Mouse (Mus musculus): ENCODE measurements around the gene Tbk1. TPM values are rescaled to one million over a fixed set of nuclear protein-coding genes. Genes with fewer than 3 reads are reported as not detected.

The Tbk1 gene
- polyA plus RNA-seq, 1 experiment from 2014 or later = 28.2 TPM

- no peak overlapping the region for H3K27ac ChIP-seq (replicated peaks)
- 13% methylated on average over 32 of the region's 32 CpGs for WGBS
- H3K27me3 ChIP-seq (replicated peaks) = no peaks in the 10 kb centered on the region
- peaks cover 7% of the 10 kb centered on the region for H3K4me1 ChIP-seq
- no peaks in the 10 kb centered on the region for H3K9me3 ChIP-seq (replicated peaks)
- peak overlapping the region; percentile 39 for H3K4me3 ChIP-seq (replicated peaks)
- H3K36me3 ChIP-seq = no peaks in the 10 kb centered on the region
- peak overlapping the region; percentile 66 for H3K4me2 ChIP-seq
- peak; percentile 68 for ATAC-seq (ENCODE audit: low FRiP score)
- peak overlapping the region; percentile 43 for H3K9ac ChIP-seq (replicated peaks)
Measured at GRCm38 (mm10) chr10:121533137-121533872, 53.3 kb downstream of the Tbk1 start.

DNA sequence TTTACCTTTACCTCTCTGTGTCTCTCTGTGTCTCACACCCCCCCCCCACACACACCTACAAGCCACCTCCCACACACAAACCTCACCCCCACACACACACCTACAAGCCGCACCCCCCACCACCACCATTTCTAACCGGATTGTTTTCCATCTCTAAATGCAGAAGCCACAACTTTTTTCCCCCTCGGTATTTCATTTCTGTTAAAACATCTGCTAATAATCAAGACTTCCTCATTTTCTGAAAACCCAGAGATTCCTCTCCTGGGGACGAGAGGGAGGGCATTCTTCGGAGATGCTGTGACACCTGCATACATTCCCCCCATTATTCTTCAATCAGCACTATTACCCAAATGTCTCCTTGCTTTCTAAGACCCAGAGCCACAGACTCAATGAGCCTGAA is 55.0 kb downstream of the Tbk1 start:
- no peaks in the 10 kb centered on the region for H3K36me3 ChIP-seq
- peaks cover 7% of the 10 kb centered on the region for H3K4me1 ChIP-seq
- no peak for ATAC-seq (ENCODE audit: low FRiP score)
- H3K4me3 ChIP-seq (replicated peaks) = no peak overlapping the region
- no peak overlapping the region for H3K27ac ChIP-seq (replicated peaks)
- WGBS = 85% methylated on average over 5 of the region's 5 CpGs
- no peaks in the 10 kb centered on the region for H3K27me3 ChIP-seq (replicated peaks)
- H3K4me2 ChIP-seq = no peak overlapping the region
- H3K9ac ChIP-seq (replicated peaks) = no peak overlapping the region
- H3K9me3 ChIP-seq (replicated peaks) = no peaks in the 10 kb centered on the region

GRCm38 (mm10) chr10:121530365-121531003 is 56.1 kb downstream of the Tbk1 start:
- Histone ChIP-seq H3K4me3 (replicated peaks) (no peak overlapping the region), H3K4me2 (no peak overlapping the region), H3K27ac (replicated peaks) (no peak overlapping the region), H3K9ac (replicated peaks) (no peak overlapping the region), H3K27me3 (replicated peaks) (no peaks in the 10 kb centered on the region), H3K36me3 (no peaks in the 10 kb centered on the region), H3K9me3 (replicated peaks) (no peaks in the 10 kb centered on the region), H3K4me1 (peaks cover 7% of the 10 kb centered on the region)
- WGBS = 86% methylated on average over 8 of the region's 8 CpGs
- ATAC-seq (ENCODE audit: low FRiP score) = no peak

GRCm38 (mm10) chr10:121529261-121529660 is 57.3 kb downstream of the Tbk1 start:
- no peak for ATAC-seq (ENCODE audit: low FRiP score)
- no peak overlapping the region for H3K4me3 ChIP-seq (replicated peaks)
- no peak overlapping the region for H3K27ac ChIP-seq (replicated peaks)
- H3K36me3 ChIP-seq = no peaks in the 10 kb centered on the region
- H3K4me1 ChIP-seq = peaks cover 7% of the 10 kb centered on the region
- H3K9ac ChIP-seq (replicated peaks) = no peak overlapping the region
- H3K9me3 ChIP-seq (replicated peaks) = no peaks in the 10 kb centered on the region
- 90% methylated on average over 1 of the region's 1 CpGs for WGBS
- H3K4me2 ChIP-seq = no peak overlapping the region
- no peaks in the 10 kb centered on the region for H3K27me3 ChIP-seq (replicated peaks)

- no peak overlapping the region for H3K27ac ChIP-seq (replicated peaks)
Measured at GRCm38 (mm10) chr10:121528470-121528869, 58.1 kb downstream of the Tbk1 start.

DNA sequence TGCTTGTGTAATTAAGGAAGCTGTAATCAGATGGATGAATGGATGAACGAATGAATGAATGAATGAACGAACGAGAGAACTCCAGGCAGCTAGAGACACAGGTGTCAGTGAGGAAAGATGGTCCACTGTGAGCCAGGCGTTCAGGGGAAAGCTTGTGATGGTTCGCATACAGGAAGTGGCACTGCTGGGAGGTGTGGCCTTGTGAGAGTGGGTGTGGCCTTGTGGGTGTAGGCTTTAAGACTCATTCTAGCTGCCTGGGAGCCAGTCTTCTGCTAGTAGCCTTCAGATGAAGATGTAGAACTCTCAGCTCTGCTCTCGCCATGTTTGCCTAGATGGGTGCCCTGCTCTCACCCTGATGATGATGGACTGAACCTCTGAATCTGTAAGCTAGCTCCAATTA is 59.5 kb downstream of the Tbk1 start:
- Histone ChIP-seq H3K9me3 (replicated peaks) (no peaks in the 10 kb centered on the region), H3K36me3 (no peaks in the 10 kb centered on the region), H3K4me2 (no peak overlapping the region), H3K4me3 (replicated peaks) (no peak overlapping the region), H3K27ac (replicated peaks) (no peak overlapping the region), H3K9ac (replicated peaks) (no peak overlapping the region), H3K4me1 (no peaks in the 10 kb centered on the region), H3K27me3 (replicated peaks) (no peaks in the 10 kb centered on the region)
- no peak for ATAC-seq (ENCODE audit: low FRiP score)
- WGBS = 90% methylated on average over 6 of the region's 6 CpGs

More at GRCm38 (mm10) chr10:121528470-121528869, 58.1 kb downstream of the Tbk1 start:
- WGBS = 86% methylated on average over 3 of the region's 3 CpGs
- ATAC-seq (ENCODE audit: low FRiP score) = no peak
- no peak overlapping the region for H3K9ac ChIP-seq (replicated peaks)
- no peaks in the 10 kb centered on the region for H3K36me3 ChIP-seq
- H3K9me3 ChIP-seq (replicated peaks) = no peaks in the 10 kb centered on the region
- H3K4me2 ChIP-seq = no peak overlapping the region
- H3K27me3 ChIP-seq (replicated peaks) = no peaks in the 10 kb centered on the region
- H3K4me1 ChIP-seq = peaks cover 6% of the 10 kb centered on the region
- no peak overlapping the region for H3K4me3 ChIP-seq (replicated peaks)

- peak; percentile 38; the same call in 1 of the 2 replicates for ATAC-seq (ENCODE audit: low FRiP score)
- Histone ChIP-seq H3K9ac (replicated peaks) (no peak overlapping the region), H3K4me1 (0 out of 2 replicates have a peak, but pooled peaks cover 4% of the 10 kb centered on the region), H3K4me2 (no peak overlapping the region), H3K9me3 (replicated peaks) (no peaks in the 10 kb centered on the region), H3K27ac (replicated peaks) (no peak overlapping the region), H3K4me3 (replicated peaks) (no peak overlapping the region), H3K36me3 (no peaks in the 10 kb centered on the region), H3K27me3 (replicated peaks) (no peaks in the 10 kb centered on the region)
- WGBS = 10% methylated on average over 12 of the region's 12 CpGs
Measured at GRCm38 (mm10) chr10:121520923-121521585, 65.5 kb downstream of the Tbk1 start.

DNA sequence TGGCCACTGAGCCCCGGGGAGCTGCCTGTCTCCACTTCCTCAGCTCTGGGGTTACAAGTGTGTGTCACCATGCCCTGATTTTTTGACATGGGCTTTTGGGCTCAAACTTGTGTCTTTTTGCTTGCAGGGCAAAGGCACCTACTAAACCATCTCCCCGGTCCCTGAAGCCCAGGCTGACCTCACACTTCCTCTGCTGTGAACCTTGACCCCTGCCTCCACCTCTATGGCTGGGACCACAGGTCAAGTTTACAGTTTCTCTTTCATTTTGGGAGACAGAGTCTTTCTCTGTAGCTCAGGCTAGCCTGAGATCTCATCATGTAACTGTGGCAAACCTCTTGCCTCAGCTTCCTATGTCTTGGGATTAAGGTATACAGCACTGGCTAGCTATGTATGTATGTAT is 66.9 kb downstream of the Tbk1 start:
- 71% methylated on average over 2 of the region's 2 CpGs for WGBS
- Histone ChIP-seq H3K36me3 (no peaks in the 10 kb centered on the region), H3K27ac (replicated peaks) (no peak overlapping the region), H3K4me1 (0 out of 2 replicates have a peak, but pooled peaks cover 4% of the 10 kb centered on the region), H3K4me2 (no peak overlapping the region), H3K4me3 (replicated peaks) (no peak overlapping the region), H3K9me3 (replicated peaks) (no peaks in the 10 kb centered on the region), H3K9ac (replicated peaks) (no peak overlapping the region), H3K27me3 (replicated peaks) (no peaks in the 10 kb centered on the region)
- no peak for ATAC-seq (ENCODE audit: low FRiP score)

- H3K36me3 ChIP-seq = no peaks in the 10 kb centered on the region
- H3K4me1 ChIP-seq = 0 out of 2 replicates have a peak, but pooled peaks cover 4% of the 10 kb centered on the region
- H3K9ac ChIP-seq (replicated peaks) = no peak overlapping the region
- no peak overlapping the region for H3K27ac ChIP-seq (replicated peaks)
- 29% methylated on average over 18 of the region's 18 CpGs for WGBS
- H3K9me3 ChIP-seq (replicated peaks) = no peaks in the 10 kb centered on the region
- no peaks in the 10 kb centered on the region for H3K27me3 ChIP-seq (replicated peaks)
- ATAC-seq (ENCODE audit: low FRiP score) = no peak
- peak overlapping the region; percentile 30 for H3K4me2 ChIP-seq
- no peak overlapping the region for H3K4me3 ChIP-seq (replicated peaks)
Measured at GRCm38 (mm10) chr10:121516008-121516600, 70.5 kb downstream of the Tbk1 start.

- WGBS = 31% methylated on average over 24 of the region's 24 CpGs
- H3K36me3 ChIP-seq = no peaks in the 10 kb centered on the region
- no peaks in the 10 kb centered on the region for H3K9me3 ChIP-seq (replicated peaks)
- 0 out of 2 replicates have a peak overlapping the region, but pooled peaks have one; percentile 9 for H3K4me2 ChIP-seq
- H3K27me3 ChIP-seq (replicated peaks) = no peaks in the 10 kb centered on the region
- peaks cover 32% of the 10 kb centered on the region for H3K4me1 ChIP-seq
- H3K9ac ChIP-seq (replicated peaks) = no peak overlapping the region; the same call in 1 of the 2 replicates
- H3K27ac ChIP-seq (replicated peaks) = no peak overlapping the region
- H3K4me3 ChIP-seq (replicated peaks) = no peak overlapping the region
- no peak for ATAC-seq (ENCODE audit: low FRiP score)
Measured at GRCm38 (mm10) chr10:121509751-121510643, 76.6 kb downstream of the Tbk1 start.
